Mouse (Mus musculus): ENCODE results near the gene Pdcd1lg2.

DNA sequence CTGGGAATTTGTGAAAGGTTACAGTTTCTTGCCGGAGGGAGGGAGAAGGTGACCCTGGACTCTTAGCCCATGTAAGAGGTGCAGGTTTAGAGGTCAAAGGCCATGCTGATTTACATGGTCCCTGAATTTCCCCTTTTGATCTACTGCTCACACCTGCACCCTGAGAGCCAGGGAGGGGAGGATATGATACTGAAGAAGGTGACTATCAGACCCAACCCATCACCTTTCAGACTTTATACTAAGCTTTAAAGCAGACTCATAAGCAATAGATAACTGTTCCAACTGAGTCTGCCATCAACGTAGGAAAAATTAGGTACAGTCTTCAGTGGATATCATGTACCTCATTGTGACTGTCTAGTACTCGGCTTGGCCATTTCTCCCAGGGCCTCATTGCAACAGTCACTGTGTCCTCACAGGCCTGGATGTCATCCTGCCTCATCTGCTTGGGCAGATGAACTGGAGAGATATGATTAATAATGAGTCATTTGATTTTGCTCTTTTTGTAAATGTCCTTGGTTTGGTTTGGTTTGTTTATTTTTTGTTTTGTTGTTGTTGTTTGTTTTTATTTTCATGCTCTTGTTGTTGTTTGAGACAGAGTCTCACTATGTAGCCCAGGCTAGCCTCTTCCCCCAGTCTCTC lies 41.9 kb upstream of the Pdcd1lg2 start:
- TF ChIP-seq CEBPB (IDR thresholded peaks at IDR 0.05; ENCODE audit: insufficient read depth, poor library complexity, severe bottlenecking) (no peak), POLR2A (IDR thresholded peaks at IDR 0.05; ENCODE audit: insufficient read length, low read depth) (no peak), SRF (IDR thresholded peaks at IDR 0.05; ENCODE audit: control insufficient read depth, insufficient read length, low read depth) (no peak), USF1 (IDR thresholded peaks at IDR 0.05; ENCODE audit: low read depth) (no peak), POLR2AphosphoS2 (IDR thresholded peaks at IDR 0.05; ENCODE audit: insufficient read length, low read depth) (no peak), MAX (IDR thresholded peaks at IDR 0.05; ENCODE audit: low read depth) (no peak), REST (IDR thresholded peaks at IDR 0.05; ENCODE audit: insufficient read depth, insufficient read length) (no peak), TCF12 (IDR thresholded peaks at IDR 0.05; ENCODE audit: insufficient read depth, poor library complexity, severe bottlenecking) (no peak), E2F4 (IDR thresholded peaks at IDR 0.05; ENCODE audit: insufficient read depth) (no peak), TCF3 (IDR thresholded peaks at IDR 0.05; ENCODE audit: insufficient read length, low read depth) (no peak)
